Comparison of ENCODE assay signal across 8 mouse cellular contexts in the genomic region with DNA sequence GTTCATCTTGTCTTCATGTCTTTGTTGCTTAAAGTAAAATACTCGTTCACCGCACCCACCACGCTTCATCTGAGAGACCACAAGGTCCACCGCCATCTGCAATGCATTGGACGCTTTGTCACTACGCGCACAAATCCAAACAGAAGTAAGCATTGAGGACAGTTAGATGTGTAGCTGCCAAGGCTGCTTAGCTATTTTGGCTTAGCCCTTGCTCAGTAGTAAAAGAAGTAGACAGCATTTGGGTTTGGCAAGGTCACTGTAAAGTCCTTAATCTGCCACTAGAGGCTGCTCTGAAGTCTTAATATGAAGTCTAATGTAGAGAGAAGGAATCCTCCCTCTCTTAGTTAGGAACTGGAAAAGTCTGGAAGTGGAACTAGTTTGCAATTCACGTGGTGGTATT. TPM values are rescaled to one million over a fixed set of nuclear protein-coding genes. Genes with fewer than 3 reads are reported as not detected.
A peak's percentile ranks its signal among the peaks of the same experiment; 100 is the strongest.
DNase-seq lines count a peak whose midpoint lies in the region; ATAC-seq lines count a peak whose summit lies in the region.

No protein-coding gene starts in this region.

- peak; percentile 4 for DNase-seq in gastrocnemius, postnatal 14 days
- no peak for DNase-seq in gastrocnemius, postnatal 36 days
- DNase-seq in embryonic facial prominence, embryonic 11.5 days (ENCODE audit: low spot score) = peak; percentile 49
- peak; percentile 12 for DNase-seq in heart, postnatal 4 days
- no peak for DNase-seq in thymus, postnatal 4 days

- H3K4me3 ChIP-seq in embryonic facial prominence, embryonic 11.5 days (ENCODE audit: low read depth, low read length) = no peak overlapping the region
- peak overlapping the region; percentile 32 for H3K4me3 ChIP-seq in limb, embryonic 13.5 days
- H3K4me3 ChIP-seq in stomach, embryonic 15.5 days (replicated peaks) = no peak overlapping the region

- intact Hi-C loops in gastrocnemius, postnatal 14 days (cut with DNase I; ENCODE audit: low total_unique reads) = no loop called here
- intact Hi-C loops in gastrocnemius, postnatal 36 days (cut with DNase I) = no loop called here

- H3K4me2 ChIP-seq in embryonic facial prominence, embryonic 11.5 days (ENCODE audit: low read depth, low read length) = peak overlapping the region; percentile 29; the same call in 1 of the 2 replicates
- peak overlapping the region; percentile 53 for H3K4me2 ChIP-seq in limb, embryonic 13.5 days (replicated peaks)
- peak overlapping the region; percentile 40; the same call in 1 of the 2 replicates for H3K4me2 ChIP-seq in stomach, embryonic 15.5 days

- no peak overlapping the region for H3K9ac ChIP-seq in embryonic facial prominence, embryonic 11.5 days (replicated peaks; ENCODE audit: low read length)
- no peak overlapping the region for H3K9ac ChIP-seq in limb, embryonic 13.5 days
- no peak overlapping the region for H3K9ac ChIP-seq in stomach, embryonic 15.5 days

- 62% methylated on average over 8 of the region's 8 CpGs for WGBS in embryonic facial prominence, embryonic 11.5 days
- WGBS in limb, embryonic 13.5 days = 66% methylated on average over 8 of the region's 8 CpGs
- WGBS in stomach, embryonic 15.5 days = 65% methylated on average over 8 of the region's 8 CpGs

- no peaks in the 10 kb centered on the region for H3K36me3 ChIP-seq in embryonic facial prominence, embryonic 11.5 days (replicated peaks; ENCODE audit: control insufficient read depth, insufficient read depth, low read depth, low read length)
- H3K36me3 ChIP-seq in limb, embryonic 13.5 days = no peaks in the 10 kb centered on the region
- H3K36me3 ChIP-seq in stomach, embryonic 15.5 days = no peaks in the 10 kb centered on the region

- no peak overlapping the region for H3K27ac ChIP-seq in embryonic facial prominence, embryonic 11.5 days (replicated peaks; ENCODE audit: low read depth, low read length)
- no peak overlapping the region for H3K27ac ChIP-seq in limb, embryonic 13.5 days
- no peak overlapping the region for H3K27ac ChIP-seq in stomach, embryonic 15.5 days

- H3K9me3 ChIP-seq in embryonic facial prominence, embryonic 11.5 days (replicated peaks; ENCODE audit: control insufficient read depth, low read length) = no peaks in the 10 kb centered on the region
- no peaks in the 10 kb centered on the region for H3K9me3 ChIP-seq in limb, embryonic 13.5 days
- no peaks in the 10 kb centered on the region for H3K9me3 ChIP-seq in stomach, embryonic 15.5 days

- no peaks in the 10 kb centered on the region for H3K4me1 ChIP-seq in embryonic facial prominence, embryonic 11.5 days (ENCODE audit: control insufficient read depth, insufficient read depth, low read length)
- H3K4me1 ChIP-seq in limb, embryonic 13.5 days = no peaks in the 10 kb centered on the region
- no peaks in the 10 kb centered on the region for H3K4me1 ChIP-seq in stomach, embryonic 15.5 days

- no peaks in the 10 kb centered on the region for H3K27me3 ChIP-seq in embryonic facial prominence, embryonic 11.5 days (ENCODE audit: control insufficient read depth, insufficient read depth, low read length)
- 0 out of 2 replicates have a peak, but pooled peaks cover 3% of the 10 kb centered on the region for H3K27me3 ChIP-seq in limb, embryonic 13.5 days
- H3K27me3 ChIP-seq in stomach, embryonic 15.5 days (replicated peaks) = no peaks in the 10 kb centered on the region

- ATAC-seq in embryonic facial prominence, embryonic 11.5 days (replicated peaks; ENCODE audit: insufficient number of reproducible peaks, low FRiP score, low TSS enrichment, low read depth) = no peak
- no peak for ATAC-seq in limb, embryonic 13.5 days (ENCODE audit: low FRiP score, low read depth)
- ATAC-seq in stomach, embryonic 15.5 days (ENCODE audit: insufficient read depth, low FRiP score, low read depth) = no peak
- no peak for ATAC-seq in megakaryocyte-erythroid progenitor cell, adult 5-6 weeks (replicated peaks; ENCODE audit: low FRiP score, low TSS enrichment, poor library complexity, severe bottlenecking)

RNA-seq across cellular contexts. Expression of a gene that starts 57.1 kb away (rescaled TPM):
- total RNA-seq in gastrocnemius, postnatal 14 days (2021) = 1 to 10 TPM; 9.0 to 9.2 TPM
- 1 to 10 TPM; 2.5 to 6.4 TPM for total RNA-seq in gastrocnemius, postnatal 36 days (2021)
- 35.6 and 41.4 TPM in 2 replicates for polyA plus RNA-seq in embryonic facial prominence, embryonic 11.5 days (2014; fragmentation: Nextera tagmentation; extraction: Ambion mirVana)
- total RNA-seq in heart, postnatal 4 days (2021) = 10 to 100 TPM in 1 of 2 experiments, 1 to 10 TPM in 1; 9.4 to 12.8 TPM
- 21.2 and 26.3 TPM in 2 replicates for polyA plus RNA-seq in limb, embryonic 13.5 days (2015; fragmentation: Nextera tagmentation; extraction: Ambion mirVana)
- polyA plus RNA-seq in stomach, embryonic 15.5 days (2015; fragmentation: Nextera tagmentation; extraction: Ambion mirVana) = 16.5 and 23.8 TPM in 2 replicates
- total RNA-seq in megakaryocyte-erythroid progenitor cell, adult 5-6 weeks (2014; fragmentation: Nextera tagmentation) = not detected in 2 replicates
- not detected in 2 replicates for total RNA-seq in megakaryocyte-erythroid progenitor cell, adult 5-6 weeks (2017)

Comparison
In these comparisons a context has a peak if more than half of its experiments do, and no peak if none do; other contexts are left out.
1. DNase-seq: peak in gastrocnemius, postnatal 14 days (single experiment), embryonic facial prominence, embryonic 11.5 days (single experiment) and heart, postnatal 4 days (single experiment); none in gastrocnemius, postnatal 36 days (0 of 2) and thymus, postnatal 4 days (single experiment).
2. Peak in every context shown above with its lines, with median percentiles within 50 percentile points of each other: H3K4me2 ChIP-seq.